40 mouse cellular contexts compared by ENCODE assay signal in the genomic region with DNA sequence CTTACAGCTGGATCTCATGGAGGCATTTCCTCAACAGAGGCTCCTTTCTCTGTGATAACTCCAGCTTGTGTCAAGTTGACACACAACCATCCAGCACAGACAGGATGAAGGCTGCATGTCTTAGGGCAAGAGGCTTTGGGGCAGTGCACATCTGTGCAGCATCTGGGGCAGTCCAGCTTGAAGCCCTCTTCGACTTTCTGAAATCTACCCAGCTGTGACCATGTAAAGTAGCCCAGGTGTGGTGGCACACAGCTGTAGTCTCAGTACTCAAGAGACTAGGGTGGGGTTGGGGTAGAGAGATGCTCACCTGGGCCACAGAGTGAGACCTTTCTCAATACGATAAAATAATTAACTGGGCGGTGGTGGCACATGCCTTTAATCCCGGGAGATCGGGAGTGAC. TPM values are rescaled to one million over a fixed set of nuclear protein-coding genes. Genes with fewer than 3 reads are reported as not detected.
"Had no signal": no experiment of that assay in that cellular context is flagged by ENCODE, and none has a peak within 500 bp of the region (broad histone marks: within the 10 kb centered on the region; RNA-seq: fewer than 3 reads in every experiment).

No protein-coding gene starts in this region.

- DNase-seq: gastrocnemius, adult 2 months; gastrocnemius, postnatal 10 days; gastrocnemius, postnatal 25 days; heart, adult 2 months; heart, postnatal 14 days; heart, postnatal 4 days; kidney, adult 18-20 months; kidney, adult 8-10 months; kidney, postnatal 10 days; kidney, postnatal 25 days; kidney, postnatal 4 days; layer of hippocampus, postnatal 36 days; left cerebral cortex, postnatal 4 days; liver, embryonic 13.5 days had no signal

- H3K4me2 ChIP-seq: heart, embryonic 11.5 days; heart, embryonic 13.5 days; heart, embryonic 15.5 days; hindbrain, embryonic 12.5 days; hindbrain, embryonic 14.5 days; limb, embryonic 13.5 days; limb, embryonic 15.5 days; liver, embryonic 11.5 days; liver, embryonic 13.5 days; liver, embryonic 15.5 days had no signal

- H3K9ac ChIP-seq: heart, embryonic 13.5 days; heart, embryonic 15.5 days; hindbrain, embryonic 12.5 days; hindbrain, embryonic 14.5 days; limb, embryonic 13.5 days; limb, embryonic 15.5 days; liver, embryonic 13.5 days; liver, embryonic 15.5 days had no signal

- H3K4me3 ChIP-seq: gastrocnemius, adult 2 months; heart, adult 2 months; heart, embryonic 13.5 days; heart, embryonic 15.5 days; hindbrain, embryonic 10.5 days; hindbrain, embryonic 12.5 days; layer of hippocampus, adult 2 months; limb, embryonic 13.5 days; limb, embryonic 15.5 days; liver, embryonic 13.5 days; liver, embryonic 15.5 days had no signal

- H3K36me3 ChIP-seq: heart, embryonic 13.5 days; heart, embryonic 15.5 days; hindbrain, embryonic 10.5 days; hindbrain, embryonic 12.5 days; limb, embryonic 13.5 days; limb, embryonic 15.5 days; liver, embryonic 13.5 days; liver, embryonic 15.5 days had no signal

- ATAC-seq: hindbrain, embryonic 16.5 days; inflammation-experienced regulatory T-cells, adult 6 months; intestine, embryonic 16.5 days had no signal

- H3K27ac ChIP-seq: gastrocnemius, adult 2 months; heart, adult 2 months; heart, embryonic 13.5 days; heart, embryonic 15.5 days; hindbrain, embryonic 12.5 days; hindbrain, embryonic 14.5 days; layer of hippocampus, adult 2 months; limb, embryonic 13.5 days; limb, embryonic 15.5 days; liver, embryonic 13.5 days; liver, embryonic 15.5 days had no signal

- H3K4me1 ChIP-seq: heart, embryonic 13.5 days; heart, embryonic 15.5 days had no signal

- H3K9me3 ChIP-seq: heart, embryonic 13.5 days; heart, embryonic 15.5 days; hindbrain, embryonic 12.5 days; limb, embryonic 13.5 days; limb, embryonic 15.5 days; liver, embryonic 13.5 days; liver, embryonic 15.5 days had no signal

- H3K27me3 ChIP-seq: heart, embryonic 13.5 days; heart, embryonic 15.5 days; hindbrain, embryonic 12.5 days; limb, embryonic 13.5 days; limb, embryonic 15.5 days; liver, embryonic 13.5 days; liver, embryonic 15.5 days had no signal

RNA-seq across cellular contexts. Expression of a gene that starts 17.3 kb away (rescaled TPM):
- total RNA-seq: gastrocnemius, postnatal 25 days; heart, adult 2 months had no signal
- polyA plus RNA-seq: heart, embryonic 11.5 days had no signal

RNA-seq across cellular contexts. Expression of a gene that starts 39.6 kb away (rescaled TPM):
- total RNA-seq: gastrocnemius, adult 2 months; gastrocnemius, postnatal 10 days; gastrocnemius, postnatal 25 days; gastrocnemius, postnatal 4 days; heart, adult 2 months; heart, postnatal 14 days had no signal
- polyA plus RNA-seq: heart, embryonic 13.5 days; heart, embryonic 15.5 days; hindbrain, embryonic 10.5 days; hindbrain, embryonic 12.5 days; hindbrain, embryonic 14.5 days; hindbrain, embryonic 16.5 days; inflammation-experienced regulatory T-cells, adult 6 months; kidney, embryonic 14.5 days; kidney, embryonic 16.5 days; limb, embryonic 11.5 days; liver, embryonic 11.5 days; liver, embryonic 13.5 days had no signal

RNA-seq across cellular contexts. Expression of a gene that starts 45.8 kb away (rescaled TPM):
- total RNA-seq: gastrocnemius, adult 2 months; gastrocnemius, postnatal 10 days; gastrocnemius, postnatal 25 days; gastrocnemius, postnatal 4 days; granulocyte monocyte progenitor cell, adult 5-6 weeks; heart, postnatal 4 days; layer of hippocampus, adult 2 months; layer of hippocampus, postnatal 14 days; layer of hippocampus, postnatal 36 days; left cerebral cortex, adult 18-20 months; left cerebral cortex, adult 8-10 months; left cerebral cortex, postnatal 10 days; left cerebral cortex, postnatal 25 days; left cerebral cortex, postnatal 4 days had no signal
- polyA plus RNA-seq: frontal cortex, adult 2 months; heart, embryonic 11.5 days; heart, embryonic 15.5 days; heart, postnatal 0 days; hindbrain, embryonic 12.5 days; hindbrain, embryonic 14.5 days; hindbrain, embryonic 16.5 days; inflammation-experienced regulatory T-cells, adult 6 months; intestine, embryonic 16.5 days; limb, embryonic 11.5 days; limb, embryonic 13.5 days; limb, embryonic 15.5 days had no signal
